Mouse (Mus musculus) limb, embryonic 12.5 days (tissue): ENCODE results near the gene Cntnap4. TPM values are rescaled to one million over a fixed set of nuclear protein-coding genes. Genes with fewer than 3 reads are reported as not detected.

Source experiments
- ATAC-seq: fragments of 200-750 bp; cut with Nextera tagmentation; 2 replicates; pipeline ENCODE4 v1.8.0; 2017; ENCODE audit warnings: low read depth, moderate TSS enrichment; ENCODE audit not compliant: insufficient number of reproducible peaks, insufficient read depth, low FRiP score, low TSS enrichment
- H3K27ac ChIP-seq: fragments of 300-500 bp; sonication (generic); 2 replicates; pipeline ENCODE4 v1.5.1; 2016; ENCODE audit warnings: mild to moderate bottlenecking, moderate library complexity
- H3K27me3 ChIP-seq: fragments of 300-500 bp; sonication (generic); 2 replicates; pipeline ENCODE4 v1.6.1; 2016; ENCODE audit warnings: mild to moderate bottlenecking, moderate library complexity
- H3K36me3 ChIP-seq: fragments of 300-500 bp; sonication (generic); 2 replicates; pipeline ENCODE4 v1.6.1; 2016; ENCODE audit warnings: mild to moderate bottlenecking, moderate library complexity
- H3K4me1 ChIP-seq: fragments of 300-500 bp; sonication (generic); replicated peaks from 2 replicates; pipeline ENCODE4 v1.6.1; 2016
- H3K4me2 ChIP-seq: fragments of 300-500 bp; sonication (generic); 2 replicates; pipeline ENCODE4 v1.6.1; 2016; ENCODE audit warnings: mild to moderate bottlenecking, moderate library complexity
- H3K4me3 ChIP-seq: fragments of 300-500 bp; sonication (generic); replicated peaks from 2 replicates; pipeline ENCODE4 v1.5.1; 2016; ENCODE audit warnings: mild to moderate bottlenecking
- H3K9ac ChIP-seq: fragments of 300-500 bp; sonication (generic); replicated peaks from 2 replicates; pipeline ENCODE4 v1.6.1; 2016; ENCODE audit warnings: mild to moderate bottlenecking, moderate library complexity
- H3K9me3 ChIP-seq: fragments of 300-500 bp; sonication (generic); 2 replicates; pipeline ENCODE4 v1.6.1; 2016; ENCODE audit warnings: mild to moderate bottlenecking, moderate library complexity
- WGBS: fragments of 180-500 bp; shearing (Covaris S2); methylation state at CpG from one replicate; pipeline ENCODE4 v1.1.7; 2016; 5-methylcytosine and 5-hydroxymethylcytosine counted together
- polyA plus RNA-seq: library from polyadenylated mRNA; unstranded; fragments of >200 nt; fragmentation: Nextera tagmentation; extraction: Ambion mirVana; gene quantifications from 2 replicates; pipeline ENCODE4 v1.2.1, GENCODE M21; 2016

The Cntnap4 gene
- polyA plus RNA-seq = 1.1 and 1.7 TPM in 2 replicates

- ATAC-seq = no peak
- WGBS = 2% methylated on average over 18 of the region's 18 CpGs
- peak within 1 kb of the TSS; percentile 35 for H3K4me3 ChIP-seq
- no peaks in the 10 kb centered on the region for H3K36me3 ChIP-seq
- H3K27me3 ChIP-seq = peaks cover 30% of the 10 kb centered on the region
- H3K9ac ChIP-seq = no peak within 1 kb of the TSS; the same call in 1 of the 2 replicates
- H3K9me3 ChIP-seq = no peaks in the 10 kb centered on the region
- peak within 1 kb of the TSS; percentile 58 for H3K4me2 ChIP-seq
- H3K4me1 ChIP-seq = peaks cover 10% of the 10 kb centered on the region; the same call in 1 of the 2 replicates
- no peak within 1 kb of the TSS for H3K27ac ChIP-seq
These were observed at the start of gene Cntnap4 for GRCm38 (mm10) chr8:112569471-112570141. TSS of gene Cntnap4 (plus strand) at chr8:112570043.

- no peak for ATAC-seq
- no peak overlapping the region for H3K4me3 ChIP-seq
These were observed 12.5 kb upstream of the Cntnap4 start for GRCm38 (mm10) chr8:112557376-112557775.

DNA sequence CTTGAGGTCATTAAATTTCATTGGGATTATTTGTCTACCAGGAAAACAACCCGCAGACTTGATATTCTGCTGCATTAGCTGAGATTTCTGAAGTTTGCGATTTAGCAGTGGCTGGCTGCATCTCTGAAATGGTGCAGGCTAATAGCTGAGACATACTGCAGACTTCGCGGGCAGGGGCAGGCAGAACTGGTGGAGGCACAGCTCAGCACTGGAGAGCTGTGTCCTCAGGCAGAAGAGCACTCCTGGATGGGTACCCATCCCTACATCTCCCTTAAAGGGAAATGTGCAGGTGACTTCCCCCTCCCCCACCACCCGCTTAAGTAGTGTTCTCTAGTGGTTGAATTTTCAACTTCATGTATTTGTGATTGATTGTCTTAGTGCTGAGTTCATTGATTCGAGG is 698 bp downstream of the Cntnap4 start:
- ATAC-seq = no peak
- peak overlapping the region; percentile 58 for H3K4me2 ChIP-seq
- H3K27ac ChIP-seq = no peak overlapping the region
- H3K9ac ChIP-seq = no peak overlapping the region
- no peaks in the 10 kb centered on the region for H3K36me3 ChIP-seq
- H3K27me3 ChIP-seq = peaks cover 30% of the 10 kb centered on the region
- H3K9me3 ChIP-seq = no peaks in the 10 kb centered on the region
- H3K4me1 ChIP-seq = peaks cover 10% of the 10 kb centered on the region; the same call in 1 of the 2 replicates
- 7% methylated on average over 6 of the region's 6 CpGs for WGBS
- no peak overlapping the region for H3K4me3 ChIP-seq

More at GRCm38 (mm10) chr8:112557376-112557775, 12.5 kb upstream of the Cntnap4 start:
- Histone ChIP-seq H3K36me3 (no peaks in the 10 kb centered on the region), H3K9me3 (no peaks in the 10 kb centered on the region), H3K4me2 (no peak overlapping the region), H3K4me1 (no peaks in the 10 kb centered on the region), H3K27me3 (no peaks in the 10 kb centered on the region), H3K27ac (no peak overlapping the region), H3K9ac (no peak overlapping the region)
- 39% methylated on average over 4 of the region's 4 CpGs for WGBS

- Histone ChIP-seq H3K4me2 (no peak overlapping the region), H3K9me3 (no peaks in the 10 kb centered on the region), H3K27me3 (peaks cover 30% of the 10 kb centered on the region), H3K4me3 (no peak overlapping the region), H3K27ac (no peak overlapping the region), H3K36me3 (no peaks in the 10 kb centered on the region), H3K4me1 (peaks cover 10% of the 10 kb centered on the region; the same call in 1 of the 2 replicates), H3K9ac (no peak overlapping the region)
- 18% methylated on average over 9 of the region's 9 CpGs for WGBS
- no peak for ATAC-seq
These were observed 1.6 kb downstream of the Cntnap4 start for GRCm38 (mm10) chr8:112571337-112571904.

GRCm38 (mm10) chr8:112581473-112581872 is 11.6 kb downstream of the Cntnap4 start:
- 41% methylated on average over 6 of the region's 6 CpGs for WGBS
- no peak for ATAC-seq
- H3K4me1 ChIP-seq = no peaks in the 10 kb centered on the region
- no peak overlapping the region for H3K27ac ChIP-seq
- H3K4me3 ChIP-seq = no peak overlapping the region
- no peaks in the 10 kb centered on the region for H3K9me3 ChIP-seq
- H3K36me3 ChIP-seq = no peaks in the 10 kb centered on the region
- no peaks in the 10 kb centered on the region for H3K27me3 ChIP-seq
- H3K4me2 ChIP-seq = no peak overlapping the region
- H3K9ac ChIP-seq = no peak overlapping the region

DNA sequence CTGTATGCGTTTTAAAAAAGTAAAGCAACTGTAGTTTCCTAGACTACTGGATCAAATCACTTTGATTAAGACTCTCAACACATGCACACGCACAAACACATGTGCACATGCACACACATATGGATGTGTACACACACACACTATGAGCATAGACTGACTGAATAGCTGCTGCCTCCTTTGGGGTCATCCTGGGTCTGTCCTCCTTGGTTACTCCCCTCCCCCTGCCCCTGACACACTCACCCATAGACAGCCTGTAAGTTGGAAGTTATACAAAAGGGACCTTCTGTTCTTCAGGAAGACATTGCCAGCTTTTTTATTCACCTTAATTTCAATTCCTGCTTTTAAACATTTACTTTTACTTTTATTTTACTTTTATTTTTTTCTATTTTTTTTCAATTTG is 13.6 kb downstream of the Cntnap4 start:
- Histone ChIP-seq H3K9me3 (no peaks in the 10 kb centered on the region), H3K4me1 (no peaks in the 10 kb centered on the region; the same call in 1 of the 2 replicates), H3K4me2 (no peak overlapping the region), H3K36me3 (no peaks in the 10 kb centered on the region), H3K27ac (no peak overlapping the region), H3K4me3 (no peak overlapping the region), H3K27me3 (no peaks in the 10 kb centered on the region), H3K9ac (no peak overlapping the region)
- no peak for ATAC-seq
- WGBS = 83% methylated on average over 2 of the region's 2 CpGs

DNA sequence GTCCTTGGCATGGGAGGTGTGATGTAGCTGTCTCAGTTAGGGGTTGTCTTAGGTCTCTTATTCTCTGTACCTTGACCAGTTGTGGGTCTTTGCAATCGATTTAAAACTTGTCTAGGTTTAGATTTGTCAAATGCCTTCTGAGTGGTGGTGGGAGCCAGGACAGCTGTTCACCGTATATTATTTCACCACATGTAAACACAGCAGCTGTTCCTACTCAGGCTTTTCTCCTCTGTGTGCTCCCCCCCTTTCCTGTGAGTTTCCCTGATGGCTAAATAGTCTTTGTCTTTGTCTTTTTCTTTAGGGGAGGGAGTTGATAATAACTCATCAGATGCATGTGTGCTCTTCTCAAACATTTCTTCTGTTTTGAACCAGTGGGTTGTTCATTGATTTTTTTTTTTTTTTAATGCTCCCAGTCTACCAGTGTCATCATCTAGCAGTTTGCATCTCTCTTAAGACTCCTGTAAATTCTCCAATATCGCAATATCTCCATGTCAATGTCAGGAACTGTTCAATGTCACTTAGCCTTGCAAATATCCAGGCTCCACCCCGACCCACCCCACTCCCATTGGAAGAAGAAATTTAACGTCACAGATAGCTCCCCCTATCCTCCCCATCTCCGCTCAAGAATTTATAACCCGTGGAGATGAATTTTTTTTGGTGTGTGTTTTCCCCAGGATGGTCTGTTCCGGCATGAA is 18.7 kb downstream of the Cntnap4 start:
- peak overlapping the region; percentile 19; the same call in 1 of the 2 replicates for H3K4me2 ChIP-seq
- H3K4me1 ChIP-seq = peaks cover 4% of the 10 kb centered on the region
- no peaks in the 10 kb centered on the region for H3K9me3 ChIP-seq
- H3K4me3 ChIP-seq = no peak overlapping the region
- no peak overlapping the region for H3K27ac ChIP-seq
- H3K9ac ChIP-seq = no peak overlapping the region
- no peak for ATAC-seq
- no peaks in the 10 kb centered on the region for H3K36me3 ChIP-seq
- 60% methylated on average over 8 of the region's 8 CpGs for WGBS
- peaks cover 3% of the 10 kb centered on the region; the same call in 1 of the 2 replicates for H3K27me3 ChIP-seq

DNA sequence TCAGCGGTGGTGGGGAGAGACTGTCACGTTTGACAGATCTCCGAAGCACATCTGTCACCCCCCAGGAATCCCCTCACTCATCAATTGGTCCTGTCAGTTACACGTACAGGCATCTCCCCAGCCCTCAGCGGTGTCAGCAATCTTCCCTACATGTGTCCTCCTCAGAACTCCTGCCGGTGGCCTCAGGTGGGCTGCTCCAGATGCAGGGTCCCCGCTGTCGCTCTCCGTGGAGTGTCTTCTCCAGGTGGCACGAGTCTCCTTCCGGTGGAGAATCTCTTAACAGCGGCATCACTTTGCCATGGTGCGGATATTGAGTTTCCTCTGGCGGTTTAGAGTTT is 19.2 kb downstream of the Cntnap4 start:
- no peak for ATAC-seq
- Histone ChIP-seq H3K36me3 (no peaks in the 10 kb centered on the region), H3K4me2 (peak overlapping the region; percentile 19; the same call in 1 of the 2 replicates), H3K4me3 (no peak overlapping the region), H3K9me3 (no peaks in the 10 kb centered on the region), H3K27me3 (peaks cover 3% of the 10 kb centered on the region; the same call in 1 of the 2 replicates), H3K4me1 (peaks cover 4% of the 10 kb centered on the region), H3K9ac (no peak overlapping the region), H3K27ac (no peak overlapping the region)
- WGBS = 70% methylated on average over 14 of the region's 14 CpGs

- Histone ChIP-seq H3K36me3 (no peaks in the 10 kb centered on the region), H3K4me3 (no peak overlapping the region), H3K9me3 (no peaks in the 10 kb centered on the region), H3K4me2 (no peak overlapping the region), H3K9ac (no peak overlapping the region), H3K4me1 (no peaks in the 10 kb centered on the region), H3K27ac (no peak overlapping the region), H3K27me3 (no peaks in the 10 kb centered on the region)
- no peak for ATAC-seq
- 73% methylated on average over 15 of the region's 15 CpGs for WGBS
These were observed 26.4 kb downstream of the Cntnap4 start for GRCm38 (mm10) chr8:112596023-112596776.

- no peaks in the 10 kb centered on the region for H3K27me3 ChIP-seq
- no peak overlapping the region for H3K4me2 ChIP-seq
- no peak overlapping the region for H3K4me3 ChIP-seq
- H3K4me1 ChIP-seq = no peaks in the 10 kb centered on the region
- no peak overlapping the region for H3K27ac ChIP-seq
- H3K36me3 ChIP-seq = no peaks in the 10 kb centered on the region
- 88% methylated on average over 11 of the region's 11 CpGs for WGBS
- H3K9me3 ChIP-seq = no peaks in the 10 kb centered on the region
- no peak for ATAC-seq
- no peak overlapping the region for H3K9ac ChIP-seq
These were observed 30.1 kb downstream of the Cntnap4 start for GRCm38 (mm10) chr8:112599975-112600374.

GRCm38 (mm10) chr8:112601150-112601549 is 31.3 kb downstream of the Cntnap4 start:
- Histone ChIP-seq H3K4me1 (no peaks in the 10 kb centered on the region), H3K36me3 (no peaks in the 10 kb centered on the region), H3K27me3 (no peaks in the 10 kb centered on the region), H3K4me3 (no peak overlapping the region), H3K4me2 (no peak overlapping the region), H3K27ac (no peak overlapping the region), H3K9me3 (no peaks in the 10 kb centered on the region), H3K9ac (no peak overlapping the region)
- 75% methylated on average over 1 of the region's 1 CpGs for WGBS
- ATAC-seq = no peak
